Mouse (Mus musculus) inflammation-experienced regulatory T-cells, adult 6 months (primary cell): ENCODE measurements around the gene Ddx19b. TPM values are rescaled to one million over a fixed set of nuclear protein-coding genes. Genes with fewer than 3 reads are reported as not detected.
"Not testable (repeated sequence)": the region's sequence is repeated elsewhere in the genome, so short reads cannot be mapped to it uniquely, and the experiment has no call there.

ENCODE experiments used
- ATAC-seq: one replicate; pipeline ENCODE4 v1.8.0; 2017
- polyA plus RNA-seq, 3 experiments: library from polyadenylated mRNA; unstranded; fragments of 100-300 nt; shearing (Covaris generic); gene quantifications; one replicate each; pipeline ENCODE4 v1.2.1; 2017

Ddx19b gene
- polyA plus RNA-seq, 3 experiments from 2014 or later: 6.1 to 7.4 (median 7.4) TPM

DNA sequence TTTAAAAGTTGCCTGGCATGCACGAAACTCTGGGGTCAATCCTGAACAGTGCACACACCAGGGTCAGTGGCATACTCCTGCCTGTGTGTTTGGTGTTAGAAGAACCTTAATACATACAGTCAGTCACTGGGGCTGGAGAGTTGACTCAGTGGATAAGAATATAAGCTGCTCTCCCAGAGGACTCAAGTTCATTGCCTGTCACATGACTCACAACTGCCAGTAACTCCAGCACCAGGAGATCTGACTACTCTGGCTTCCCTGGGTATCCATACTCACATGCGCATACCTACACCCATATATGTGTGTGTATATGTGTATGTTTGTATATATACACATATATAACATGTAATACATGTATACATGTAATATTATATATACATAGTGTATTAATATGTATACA is 68.5 kb downstream of the Ddx19b start:
- no peak for ATAC-seq

DNA sequence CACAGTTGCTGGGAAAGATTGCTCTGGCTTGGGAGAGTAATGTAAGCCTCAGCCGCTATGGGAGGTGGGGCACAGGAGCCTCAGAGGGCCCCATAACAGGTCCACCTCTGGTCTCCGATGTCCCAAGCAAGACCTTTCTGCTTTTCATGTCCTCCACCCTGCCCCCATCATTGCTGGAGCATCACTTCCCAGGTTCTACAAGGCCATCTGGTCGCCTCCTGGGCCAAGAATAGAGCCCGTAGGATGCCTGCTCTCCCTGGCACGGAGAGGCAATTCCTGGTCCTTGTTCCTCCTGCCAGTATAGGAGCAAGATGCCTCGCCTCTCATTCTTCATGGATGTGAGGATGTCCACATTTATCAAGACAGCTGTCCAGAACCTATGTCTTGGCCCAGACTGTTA is 71.6 kb downstream of the Ddx19b start:
- no peak for ATAC-seq

DNA sequence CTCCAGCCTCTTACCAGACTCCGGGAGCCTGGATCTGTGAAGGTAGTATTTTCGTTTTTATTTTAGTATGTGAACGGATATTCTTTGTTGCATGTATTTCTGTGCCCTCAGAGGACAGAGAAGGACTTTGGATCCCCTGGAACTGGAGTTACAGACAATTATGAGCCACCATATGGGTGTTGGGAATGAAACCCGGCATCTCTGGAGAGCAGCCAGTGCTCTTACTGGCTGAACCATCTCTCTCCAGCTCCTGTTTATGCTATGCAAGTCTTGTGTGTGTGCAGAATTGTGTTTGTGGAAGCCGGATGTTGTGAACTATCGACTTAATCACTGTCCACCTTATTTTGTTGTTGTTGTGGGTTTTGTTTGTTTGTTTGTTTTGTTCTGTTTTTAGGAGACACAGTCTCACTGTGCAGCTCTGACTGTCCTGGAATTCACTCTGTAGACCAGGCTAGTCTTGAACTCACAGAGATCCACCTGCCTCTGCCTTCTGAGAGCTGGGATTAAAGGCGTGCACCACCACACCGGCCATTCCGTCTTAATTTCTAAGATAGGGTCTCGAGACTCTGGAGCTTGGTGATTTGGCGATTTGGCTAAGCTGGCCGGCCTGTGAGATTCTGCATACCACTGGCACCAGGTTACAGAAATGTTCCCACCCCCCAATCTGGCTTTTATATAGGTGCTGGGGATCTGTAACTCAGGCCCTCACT is 72.3 kb downstream of the Ddx19b start:
- no peak for ATAC-seq

DNA sequence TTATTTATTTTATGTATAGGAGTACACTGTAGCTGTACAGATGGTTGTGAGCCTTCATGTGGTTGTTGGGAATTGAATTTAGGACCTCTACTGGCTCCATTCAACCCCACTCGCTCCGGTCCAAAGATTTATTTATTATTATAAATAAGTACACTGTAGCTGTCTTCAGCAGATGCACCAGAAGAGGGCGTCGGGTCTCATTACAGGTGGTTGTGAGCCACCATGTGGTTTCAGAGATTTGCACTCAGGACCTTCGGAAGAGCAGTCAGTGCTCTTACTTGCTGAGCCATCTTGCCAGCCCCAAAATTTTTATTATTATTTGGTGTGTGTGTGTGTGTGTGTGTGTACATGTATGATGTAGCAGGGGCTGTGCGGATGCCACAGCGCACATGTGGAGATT is 73.0 kb downstream of the Ddx19b start:
- not testable (repeated sequence) for ATAC-seq

GRCm38 (mm10) chr8:110958135-110958534 is 73.4 kb downstream of the Ddx19b start:
- ATAC-seq: no peak

- ATAC-seq: no peak
Measured at GRCm38 (mm10) chr8:110957471-110957870, 74.1 kb downstream of the Ddx19b start.

DNA sequence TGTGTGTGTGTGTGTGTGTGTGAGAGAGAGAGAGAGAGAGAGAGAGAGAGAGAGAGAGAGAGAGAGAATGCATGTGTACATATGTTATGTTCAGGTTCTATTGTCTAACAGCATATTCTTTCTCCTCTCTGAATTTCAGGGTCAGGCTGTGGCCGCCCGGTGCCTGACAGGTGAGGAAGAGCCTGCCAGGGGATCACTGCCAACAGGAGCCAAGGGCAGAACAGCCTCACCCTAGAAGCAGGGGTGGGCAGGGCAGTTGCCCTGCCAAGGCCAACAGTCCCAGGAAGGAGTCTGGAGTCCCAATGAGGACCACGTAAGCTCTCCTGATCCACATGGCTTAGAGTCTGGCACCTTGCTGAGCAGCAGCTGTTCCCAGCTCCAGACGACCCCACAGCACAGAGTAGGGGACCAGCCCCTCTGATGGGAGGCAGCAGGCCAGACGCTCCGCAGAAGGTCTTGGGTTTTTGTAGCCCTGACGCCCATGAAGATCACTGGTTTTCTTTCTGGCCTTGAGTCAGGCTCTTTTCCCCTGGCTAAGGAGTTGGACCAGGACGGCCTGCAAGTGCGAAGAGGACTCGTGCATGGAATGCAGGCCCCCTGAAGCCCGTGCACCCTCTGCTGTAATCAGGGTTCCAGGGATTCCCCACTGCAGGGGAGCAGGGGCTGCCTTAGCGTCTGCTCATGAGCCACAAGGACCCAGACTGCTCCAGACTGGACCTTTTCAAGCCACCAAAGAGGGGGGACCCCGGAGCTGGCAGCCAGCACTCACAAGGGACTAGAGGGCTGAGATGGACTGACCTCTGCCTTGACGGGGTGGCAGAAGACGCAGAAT is 74.7 kb downstream of the Ddx19b start:
- ATAC-seq: no peak

GRCm38 (mm10) chr8:110954776-110955175 is 76.8 kb downstream of the Ddx19b start:
- ATAC-seq: peak; percentile 86

Other genes starting within 250 kb of the Ddx19b start
- not detected for gene Il34, start 225.8 kb downstream of the Ddx19b start, polyA plus RNA-seq
- gene Cog4, start 185.2 kb downstream of the Ddx19b start, polyA plus RNA-seq: 10 to 100 TPM; 52.3 to 72.4 (median 53.1) TPM
- gene Sf3b3, start 185.0 kb downstream of the Ddx19b start, polyA plus RNA-seq: 100 to 1,000 TPM in 1 of 3 experiments, 10 to 100 TPM in 2; 80.5 to 101 (median 90.8) TPM
- 1 to 10 TPM; 1.4 to 2.4 (median 2.2) TPM for gene Fuk, start 129.3 kb downstream of the Ddx19b start, polyA plus RNA-seq
- gene St3gal2, start 111.8 kb downstream of the Ddx19b start, polyA plus RNA-seq: 10 to 100 TPM in 1 of 3 experiments, 1 to 10 TPM in 2; 8.7 to 10.2 (median 8.9) TPM
- 10 to 100 TPM; 16.3 to 18.2 (median 17.2) TPM for gene Ddx19a, start 34.0 kb downstream of the Ddx19b start, polyA plus RNA-seq
- gene Aars, start 1.4 kb upstream of the Ddx19b start, polyA plus RNA-seq: 10 to 100 TPM; 21.3 to 26.7 (median 25.5) TPM
- not detected for gene Exosc6, start 24.6 kb upstream of the Ddx19b start, polyA plus RNA-seq
- not detected for gene Clec18a, start 60.7 kb upstream of the Ddx19b start, polyA plus RNA-seq
- gene Pdpr, start 62.9 kb upstream of the Ddx19b start, polyA plus RNA-seq: 1 to 10 TPM; 7.0 to 9.7 (median 8.7) TPM
- 10 to 100 TPM; 25.2 to 37.5 (median 28.5) TPM for gene Glg1, start 227.5 kb upstream of the Ddx19b start, polyA plus RNA-seq